Mouse (Mus musculus) layer of hippocampus, adult 11-12 months (tissue): ENCODE data around the gene Zcchc24.
A peak's percentile ranks its signal among the peaks of the same experiment; 100 is the strongest.

Experiments
- DNase-seq: peaks from one replicate; pipeline ENCODE4 v3.0.0; 2022; ENCODE audit warnings: low spot score

Zcchc24 gene

DNA sequence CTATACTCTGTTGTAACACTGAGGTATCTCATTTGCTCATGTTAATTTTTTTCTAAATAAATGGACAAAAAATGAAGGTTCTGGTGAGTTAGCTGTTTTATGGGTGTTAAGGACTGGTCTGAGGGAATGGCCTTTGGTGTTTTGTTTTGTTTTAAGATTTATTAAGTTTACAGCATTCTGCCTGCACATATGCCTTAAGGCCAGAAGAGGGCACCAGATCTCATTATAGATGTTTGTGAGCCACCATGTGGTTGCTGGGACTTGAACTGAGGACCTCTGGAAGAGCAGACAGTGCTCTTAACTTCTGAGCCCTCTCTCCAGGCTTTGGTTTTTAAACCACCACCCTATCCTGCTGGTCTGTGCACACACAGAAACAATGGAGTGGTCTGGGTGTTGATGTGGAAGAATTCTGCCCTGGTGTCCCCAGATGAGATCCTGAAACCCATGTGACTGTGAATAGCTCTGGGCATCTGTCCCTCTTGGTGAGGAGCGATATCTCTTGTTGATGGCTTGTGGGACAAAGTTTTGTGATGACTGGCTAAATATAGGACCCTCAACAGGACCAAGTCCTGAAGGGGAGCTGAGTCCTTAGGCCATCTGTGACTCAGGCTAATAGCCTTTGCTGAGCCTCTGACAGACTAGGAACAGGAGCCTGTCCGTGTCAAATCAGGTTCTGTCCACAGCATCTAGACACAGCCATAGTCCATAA lies 102.0 kb downstream of the Zcchc24 start:
- DNase-seq, result no peak

- peak; percentile 43 for DNase-seq
Measured at GRCm38 (mm10) chr14:25665314-25665970, 103.4 kb downstream of the Zcchc24 start.

DNA sequence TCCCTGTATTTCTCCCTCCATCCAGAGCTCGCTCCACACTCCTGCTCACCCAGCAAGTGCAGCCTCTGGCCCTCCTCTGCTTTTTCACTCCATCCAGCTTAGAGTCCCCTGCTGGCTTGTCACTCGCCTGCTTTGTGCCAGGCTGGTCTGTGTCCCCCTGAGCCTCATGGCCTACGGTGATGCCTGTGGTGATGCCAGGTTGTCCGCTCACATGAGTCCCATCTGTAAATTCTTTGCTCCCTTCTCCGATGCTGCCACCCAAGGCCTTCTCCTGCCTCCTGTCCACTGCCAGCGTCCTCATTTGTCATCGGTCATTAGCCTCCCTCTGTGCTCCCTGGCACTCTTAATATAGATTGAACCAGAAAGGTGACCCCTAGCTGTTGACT lies 104.5 kb downstream of the Zcchc24 start:
- DNase-seq, result no peak

- DNase-seq, result no peak
Measured at GRCm38 (mm10) chr14:25663649-25664309, 105.1 kb downstream of the Zcchc24 start.
